Mouse (Mus musculus) mouse trophoblast stem cell (cell line): ENCODE measurements around the gene Dusp3.

Source experiments
- in situ Hi-C, 2 experiments: fragments of 300-500 bp; cut with MseI, MboI; formaldehyde crosslinking; loops; 2 replicates in 1 of 2; 3 replicates in 1 of 2; pipeline ENCODE4 v1.15.1; 2025

Dusp3 gene

GRCm38 (mm10) chr11:101937108-101937507 is 49.7 kb downstream of the Dusp3 start:
- in situ Hi-C loops = no loop called here

GRCm38 (mm10) chr11:101936421-101936820 is 50.4 kb downstream of the Dusp3 start:
- in situ Hi-C loops = no loop called here

GRCm38 (mm10) chr11:101935743-101936142 is 51.1 kb downstream of the Dusp3 start:
- in situ Hi-C loops = no loop called here

GRCm38 (mm10) chr11:101931978-101932377 is 54.8 kb downstream of the Dusp3 start:
- in situ Hi-C loops = no loop called here

GRCm38 (mm10) chr11:101928030-101928762 is 58.6 kb downstream of the Dusp3 start:
- in situ Hi-C loops = no loop called here

GRCm38 (mm10) chr11:101926951-101927589 is 59.7 kb downstream of the Dusp3 start:
- in situ Hi-C loops = no loop called here

- in situ Hi-C loops = no loop called here
These were observed 61.2 kb downstream of the Dusp3 start for GRCm38 (mm10) chr11:101925636-101926035.

GRCm38 (mm10) chr11:101924441-101924976 is 62.3 kb downstream of the Dusp3 start:
- in situ Hi-C loops = loop anchor here (5.0 kb wide), 1 partner anchor 43 kb away; the partner anchor contains the start of gene Sost (in 2 of the 2)

GRCm38 (mm10) chr11:101923988-101924387 is 62.8 kb downstream of the Dusp3 start:
- in situ Hi-C loops = loop anchor here (5.0 kb wide), 1 partner anchor 43 kb away; the partner anchor contains the start of gene Sost (in 2 of the 2)

- in situ Hi-C loops = loop anchor here (5.0 kb wide), 1 partner anchor 46 kb away; the partner anchor contains the start of gene Sost (in 2 of the 2)
These were observed 65.4 kb downstream of the Dusp3 start for GRCm38 (mm10) chr11:101921361-101921952.
